Mouse (Mus musculus) embryo, embryonic 10 days (tissue): ENCODE results near the gene Cdkn1c.
A peak's percentile ranks its signal among the peaks of the same experiment; 100 is the strongest.

ENCODE experiments used
- DNase-seq: peaks from one replicate; pipeline ENCODE4 v3.0.0-alpha.2; 2015; ENCODE audit warnings: low spot score

Cdkn1c gene

GRCm38 (mm10) chr7:143460874-143461273 is at the start of gene Cdkn1c:
Gene Cdkn1c, minus strand, starts transcription at chr7:143461050.
- DNase-seq, result peak; percentile 89

GRCm38 (mm10) chr7:143509566-143509965 is 48.7 kb upstream of the Cdkn1c start:
- DNase-seq, result no peak

- peak; percentile 73 for DNase-seq
Measured at GRCm38 (mm10) chr7:143506675-143507074, 45.8 kb upstream of the Cdkn1c start.

GRCm38 (mm10) chr7:143506271-143506670 is 45.4 kb upstream of the Cdkn1c start:
- DNase-seq, result no peak

- DNase-seq, result peak; percentile 78
Measured at GRCm38 (mm10) chr7:143505823-143506222, 45.0 kb upstream of the Cdkn1c start.

- no peak for DNase-seq
Measured at GRCm38 (mm10) chr7:143505411-143505810, 44.6 kb upstream of the Cdkn1c start.

GRCm38 (mm10) chr7:143503926-143504325 is 43.1 kb upstream of the Cdkn1c start:
- no peak for DNase-seq

GRCm38 (mm10) chr7:143502418-143503200 is 41.8 kb upstream of the Cdkn1c start, which contains the start of gene Phlda2:
Gene Phlda2, minus strand, starts transcription at chr7:143503150.
- peak; percentile 41 for DNase-seq

GRCm38 (mm10) chr7:143501643-143502417 is 41.0 kb upstream of the Cdkn1c start:
- DNase-seq, result peak; percentile 55

GRCm38 (mm10) chr7:143500912-143501311 is 40.1 kb upstream of the Cdkn1c start:
- DNase-seq, result no peak

GRCm38 (mm10) chr7:143498584-143498983 is 37.7 kb upstream of the Cdkn1c start:
- DNase-seq, result no peak

- DNase-seq, result no peak
Measured at GRCm38 (mm10) chr7:143495104-143495961, 34.5 kb upstream of the Cdkn1c start.

- DNase-seq, result no peak
Measured at GRCm38 (mm10) chr7:143493616-143494126, 32.8 kb upstream of the Cdkn1c start.

GRCm38 (mm10) chr7:143489735-143490134 is 28.9 kb upstream of the Cdkn1c start:
- DNase-seq, result no peak

- DNase-seq, result no peak
Measured at GRCm38 (mm10) chr7:143482541-143482940, 21.7 kb upstream of the Cdkn1c start.

- DNase-seq, result no peak
Measured at GRCm38 (mm10) chr7:143481806-143482387, 21.0 kb upstream of the Cdkn1c start.

GRCm38 (mm10) chr7:143480498-143480897 is 19.6 kb upstream of the Cdkn1c start:
- peak; percentile 47 for DNase-seq

GRCm38 (mm10) chr7:143477800-143478199 is 16.9 kb upstream of the Cdkn1c start:
- no peak for DNase-seq

- no peak for DNase-seq
Measured at GRCm38 (mm10) chr7:143476702-143477335, 16.0 kb upstream of the Cdkn1c start.

- DNase-seq, result no peak
Measured at GRCm38 (mm10) chr7:143475876-143476275, 15.0 kb upstream of the Cdkn1c start.

GRCm38 (mm10) chr7:143474811-143475210 is 14.0 kb upstream of the Cdkn1c start:
- DNase-seq, result no peak
